Mouse (Mus musculus) spleen, postnatal 36 days (tissue): ENCODE data around the gene Sh3glb2.

Experiments
- DNase-seq, 2 experiments: peaks; one replicate each; pipeline ENCODE4 v3.0.0; 2022; ENCODE audit warnings: low spot score in 2 of 2, mixed read lengths in 1 of 2

The Sh3glb2 gene

DNA sequence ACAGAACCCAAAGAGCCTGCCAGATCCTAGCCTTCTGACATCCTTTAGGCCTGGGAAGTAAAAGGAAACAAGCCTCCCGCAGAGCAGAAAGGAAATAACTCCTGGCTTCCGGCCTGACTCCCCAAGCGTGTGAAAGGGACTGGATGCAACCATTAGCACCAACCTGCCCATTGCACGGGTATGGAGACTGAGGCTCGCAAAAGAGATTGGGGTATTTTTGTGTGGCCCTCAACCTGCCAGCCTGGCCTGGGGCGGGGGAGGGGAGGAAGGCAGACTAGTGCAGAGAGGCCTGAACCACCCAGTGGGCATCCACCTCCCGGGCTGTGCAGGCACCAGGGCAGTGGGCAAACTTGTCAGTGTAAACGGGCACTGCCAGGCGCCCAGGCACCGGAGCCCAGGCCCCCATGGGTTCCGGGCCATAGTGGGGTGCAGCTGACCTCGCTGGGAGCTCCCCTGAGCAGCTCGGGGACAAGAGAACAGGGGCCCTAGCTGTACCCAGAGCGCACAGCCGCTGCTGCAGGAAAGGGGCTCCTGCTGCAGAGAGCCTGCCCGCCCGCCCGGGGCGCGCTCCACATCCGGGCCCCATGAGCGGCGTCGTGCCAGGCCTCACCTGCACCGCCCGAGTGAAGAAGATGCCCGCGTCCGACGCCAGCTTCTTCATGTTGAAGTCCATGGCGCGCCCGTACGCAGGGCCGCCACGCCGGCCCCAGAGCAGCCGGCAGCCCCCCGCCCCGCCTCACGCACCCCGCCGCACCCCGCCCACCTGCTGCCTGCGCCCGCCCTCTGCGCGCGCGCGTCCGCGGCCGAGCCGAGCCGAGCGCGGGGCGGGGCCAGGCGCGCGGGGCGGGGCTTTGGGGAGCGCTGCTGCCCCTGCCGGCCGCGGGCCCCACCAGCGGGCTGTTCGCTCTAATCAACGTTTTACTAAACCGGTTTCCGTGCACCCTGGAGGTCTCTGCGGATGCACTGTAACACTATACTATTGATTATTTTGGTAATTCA, at the start of gene Sh3glb2:
Gene Sh3glb2, minus strand, starts transcription at position 805 of the 999 bp plus-strand sequence.
- DNase-seq, result peak; percentile 82 to 85

GRCm38 (mm10) chr2:30408452-30409100, 49.4 kb upstream of the Sh3glb2 start:
- DNase-seq, result no peak

GRCm38 (mm10) chr2:30407778-30408177, 48.6 kb upstream of the Sh3glb2 start:
- no peak for DNase-seq

- DNase-seq, result no peak
These were observed 48.1 kb upstream of the Sh3glb2 start for GRCm38 (mm10) chr2:30407221-30407620.

DNA sequence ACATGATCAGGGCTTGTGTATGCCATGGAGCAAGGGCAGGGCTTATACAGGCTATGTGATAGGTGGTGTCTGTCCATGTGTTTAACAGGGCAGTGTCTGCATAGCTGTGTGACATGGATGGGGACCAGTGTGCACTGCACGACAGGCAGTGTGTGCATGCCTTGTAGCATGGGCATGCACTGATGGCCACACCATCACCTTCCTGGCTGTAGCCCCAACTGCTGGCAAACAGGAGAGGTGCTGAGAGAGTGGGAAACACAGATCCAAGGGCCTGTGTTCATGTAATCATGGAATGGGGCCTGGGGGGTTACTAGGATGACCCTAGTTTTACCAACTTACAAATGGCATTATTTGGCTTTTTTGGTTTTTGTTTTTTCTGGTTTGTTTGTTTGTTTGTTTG, 44.7 kb upstream of the Sh3glb2 start:
- DNase-seq, result no peak

DNA sequence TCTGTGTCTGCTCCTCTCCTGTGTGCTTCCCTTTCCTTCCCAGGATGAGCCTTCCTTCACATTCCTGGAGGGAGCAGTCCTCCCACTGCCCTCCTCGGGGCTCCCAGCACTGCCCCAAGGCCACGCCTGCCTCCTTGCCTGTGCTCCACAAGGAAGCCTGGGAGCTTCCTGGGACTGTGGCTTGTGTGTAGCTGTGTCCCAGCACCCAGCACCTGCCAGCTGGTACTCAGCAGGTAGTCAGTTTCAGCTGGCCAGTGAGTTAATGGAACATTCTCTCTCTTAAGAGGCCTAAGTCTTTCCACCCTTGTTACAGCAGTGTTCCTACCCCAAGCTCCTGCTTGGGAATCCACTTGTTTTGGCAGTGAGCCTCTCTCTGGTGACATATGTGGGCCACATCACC, 43.7 kb upstream of the Sh3glb2 start:
- DNase-seq, result no peak

DNA sequence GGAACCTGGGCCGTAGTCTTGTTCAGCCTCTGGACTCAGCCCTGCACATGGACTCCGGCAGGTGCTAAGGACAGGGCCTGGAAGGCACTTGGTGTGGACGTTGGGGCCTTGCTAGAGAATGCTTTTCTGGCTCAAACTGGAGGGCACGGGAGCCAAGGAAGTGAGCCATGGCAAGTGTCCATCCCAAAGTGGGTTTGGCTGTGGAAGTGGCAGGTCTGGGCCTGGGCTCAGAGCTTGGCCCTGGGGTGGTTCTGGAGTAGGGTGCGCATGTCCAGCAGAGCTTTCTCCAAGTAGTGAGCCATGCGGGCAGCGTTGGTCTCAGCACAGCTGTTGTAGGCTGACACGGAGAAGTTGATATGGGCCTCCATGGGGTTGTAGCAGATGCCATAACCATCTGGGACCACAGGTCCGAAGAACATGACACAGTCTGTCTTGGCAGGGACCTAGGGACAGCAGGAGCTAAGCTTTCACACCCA, 43.3 kb upstream of the Sh3glb2 start:
- DNase-seq, result no peak

- no peak for DNase-seq
These were observed 42.4 kb upstream of the Sh3glb2 start for GRCm38 (mm10) chr2:30401581-30401980.

- DNase-seq, result no peak
These were observed 40.3 kb upstream of the Sh3glb2 start for GRCm38 (mm10) chr2:30399191-30400171.

DNA sequence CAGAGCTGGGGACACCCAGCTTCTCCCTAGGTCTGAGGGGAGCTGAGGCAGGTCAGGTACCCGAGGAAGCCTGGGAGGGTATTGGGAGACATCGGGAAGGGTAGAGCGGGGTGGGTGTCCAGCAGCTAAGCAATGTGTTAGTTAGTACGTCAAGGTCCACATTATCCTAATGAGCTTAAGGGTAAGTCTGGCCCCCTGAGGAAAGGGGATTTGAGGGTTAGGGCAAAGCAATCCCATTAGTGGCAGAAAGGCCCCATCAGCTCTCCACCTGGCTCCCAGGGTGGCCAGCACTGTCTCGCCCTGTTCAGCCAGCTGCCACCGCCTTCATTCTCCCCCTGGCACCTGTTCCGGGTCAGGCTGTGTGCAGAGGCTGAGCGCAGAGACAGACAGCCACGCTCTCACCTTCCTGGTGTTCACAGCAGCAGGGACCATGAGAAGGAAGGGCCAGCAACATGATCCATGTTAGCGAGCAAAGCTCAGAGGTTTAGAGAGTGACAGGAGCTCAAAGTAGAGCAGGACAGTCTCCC, 38.9 kb upstream of the Sh3glb2 start:
- no peak for DNase-seq

GRCm38 (mm10) chr2:30396246-30396645, 37.1 kb upstream of the Sh3glb2 start:
- no peak for DNase-seq

DNA sequence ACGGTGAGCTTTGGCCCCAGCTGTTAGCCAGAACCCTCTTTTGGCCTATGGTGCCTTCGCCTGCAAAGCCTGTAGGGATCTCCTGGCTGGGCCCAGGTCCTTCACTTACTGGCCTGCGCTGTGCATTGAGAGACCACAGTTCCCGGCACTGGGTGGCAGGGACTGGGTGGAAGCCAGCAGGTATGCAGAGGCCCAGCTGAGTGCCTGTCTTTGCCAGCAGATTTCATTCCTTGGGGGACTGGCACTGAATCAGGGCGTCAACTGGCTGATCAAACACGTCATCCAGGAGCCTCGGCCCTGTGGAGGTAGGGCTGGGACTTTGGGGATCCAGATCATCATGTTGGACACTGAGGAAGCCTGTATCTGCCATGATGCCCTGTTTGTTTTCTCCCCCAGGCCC, 36.6 kb upstream of the Sh3glb2 start:
- no peak for DNase-seq

GRCm38 (mm10) chr2:30393370-30393656, 34.2 kb upstream of the Sh3glb2 start:
- DNase-seq, result no peak

DNA sequence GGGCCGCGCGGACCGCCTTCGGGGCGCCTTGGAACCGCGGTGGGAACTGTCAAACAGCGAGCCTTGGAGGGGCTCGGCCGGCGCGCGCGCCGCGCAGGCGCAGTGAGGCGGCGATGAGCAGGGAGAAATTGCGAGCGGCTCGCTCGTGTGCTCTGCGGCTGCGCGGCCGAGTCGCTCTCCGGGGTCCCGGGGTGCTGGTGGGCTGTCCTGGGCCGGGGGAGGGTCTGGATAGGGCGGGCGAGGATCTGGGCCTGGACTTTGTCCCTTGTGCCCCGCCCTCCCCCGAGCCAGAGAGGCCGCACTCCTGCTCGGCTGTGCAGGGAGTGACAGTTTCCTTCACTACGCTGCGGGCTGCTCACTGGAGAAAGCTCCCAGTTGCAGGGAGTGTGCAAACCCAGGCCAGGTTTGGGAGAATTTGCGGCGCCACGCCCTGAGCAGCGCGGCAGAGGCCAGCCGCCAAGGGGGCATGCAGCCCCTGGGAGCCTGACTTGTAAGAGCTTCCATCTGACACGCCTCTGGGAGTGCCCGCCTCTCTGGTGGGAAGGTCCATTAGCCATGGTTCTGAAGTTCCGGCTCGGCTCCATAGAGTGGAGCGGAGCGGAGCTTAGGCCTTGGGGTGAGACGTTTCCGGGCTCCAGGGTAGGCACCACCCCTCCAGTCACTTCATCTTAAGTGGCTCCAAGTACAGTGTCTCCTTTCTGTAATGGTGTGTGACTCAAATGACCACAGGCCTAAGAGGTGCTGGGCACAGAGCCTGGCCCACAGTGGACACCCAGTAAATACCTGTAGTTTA, 33.6 kb upstream of the Sh3glb2 start:
- peak; percentile 37 to 51 for DNase-seq

- peak; percentile 98 for DNase-seq
These were observed 33.0 kb upstream of the Sh3glb2 start, which contains the start of gene Dolpp1 for GRCm38 (mm10) chr2:30392114-30392576. Gene Dolpp1, plus strand, starts transcription at chr2:30392254.

- DNase-seq, result no peak
These were observed 29.9 kb upstream of the Sh3glb2 start for GRCm38 (mm10) chr2:30389000-30389399.

DNA sequence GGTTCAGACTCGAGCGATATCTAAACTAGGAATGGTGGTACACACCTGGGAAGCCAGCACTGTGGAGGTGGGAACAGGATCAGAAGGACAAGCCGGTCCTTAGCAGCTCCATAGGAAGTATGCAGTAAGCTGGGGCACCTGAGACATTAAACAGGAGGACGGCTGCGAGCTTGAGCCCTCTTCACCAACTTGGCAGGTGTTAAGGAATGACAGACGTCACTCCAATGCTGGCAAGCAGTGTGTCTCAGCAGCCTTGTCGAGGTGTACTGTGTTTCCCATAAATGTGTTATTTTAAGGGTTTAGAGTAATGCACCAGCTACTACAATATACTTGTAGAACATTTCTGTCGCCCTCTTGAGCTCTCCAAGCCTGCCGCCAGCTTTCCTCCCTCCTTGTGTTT, 27.8 kb upstream of the Sh3glb2 start:
- DNase-seq, result no peak

- DNase-seq, result no peak
These were observed 26.5 kb upstream of the Sh3glb2 start for GRCm38 (mm10) chr2:30385591-30385990.

GRCm38 (mm10) chr2:30384814-30385213, 25.7 kb upstream of the Sh3glb2 start:
- DNase-seq, result no peak

- peak; percentile 28 to 31 for DNase-seq
These were observed 22.2 kb upstream of the Sh3glb2 start for GRCm38 (mm10) chr2:30381377-30381725.
